Mouse (Mus musculus): ENCODE measurements around the gene Ttc28.

DNA sequence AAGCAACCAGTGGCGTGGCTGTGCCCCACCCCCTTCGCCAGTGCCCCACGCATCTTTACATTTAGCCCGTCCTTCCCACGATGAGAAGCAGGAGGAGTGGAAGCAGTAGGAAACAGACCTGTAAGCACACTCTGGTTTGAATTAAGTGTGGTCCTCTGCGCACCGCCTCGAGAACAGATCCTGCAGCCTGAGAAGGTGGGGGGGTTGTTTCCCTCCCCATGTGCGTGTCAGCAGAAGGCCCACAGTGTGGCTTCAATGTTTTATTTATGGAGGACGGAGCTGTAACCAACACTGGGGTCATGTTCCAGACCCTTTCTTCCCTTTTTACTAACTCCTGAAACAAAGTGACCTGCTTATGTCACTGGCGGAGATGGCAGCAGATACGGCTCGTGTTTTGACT, 258.1 kb downstream of the Ttc28 start:
- no peak for TF ChIP-seq POLR2A (IDR thresholded peaks at IDR 0.05; ENCODE audit: extremely low read depth, insufficient read depth, low read length)
- TF ChIP-seq CTCF (IDR thresholded peaks at IDR 0.05; ENCODE audit: low read depth, low read length): no peak
